Mouse (Mus musculus): ENCODE measurements around the gene Gm4737. TPM values are rescaled to one million over a fixed set of nuclear protein-coding genes. Genes with fewer than 3 reads are reported as not detected.

Gm4737 gene
- 2.2 and 2.6 TPM in 2 replicates for polyA plus RNA-seq (2015; fragmentation: Nextera tagmentation; extraction: Ambion mirVana)

DNA sequence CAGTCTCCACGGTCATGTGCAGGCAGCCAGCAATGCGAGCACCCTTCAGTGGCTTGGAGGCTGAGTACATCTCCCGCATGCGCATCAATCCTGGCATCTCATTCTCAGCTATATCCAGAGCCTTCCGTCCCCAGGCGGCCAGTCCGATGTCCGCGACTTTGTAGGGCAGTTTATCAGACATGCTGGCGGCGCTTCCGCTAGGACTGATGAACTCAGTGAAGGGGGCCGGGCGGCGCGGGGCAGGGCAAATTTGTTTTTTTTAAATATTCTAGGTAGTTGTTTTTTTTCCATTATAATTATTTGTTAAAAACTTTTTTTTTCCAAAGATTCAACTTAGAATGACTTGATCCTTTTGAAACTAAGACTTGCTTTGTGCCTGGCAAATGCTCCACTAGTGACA, at the start of gene Gm4737:
Gene Gm4737 (minus strand): TSS at position 246 of the 400 bp plus-strand sequence.

DNA sequence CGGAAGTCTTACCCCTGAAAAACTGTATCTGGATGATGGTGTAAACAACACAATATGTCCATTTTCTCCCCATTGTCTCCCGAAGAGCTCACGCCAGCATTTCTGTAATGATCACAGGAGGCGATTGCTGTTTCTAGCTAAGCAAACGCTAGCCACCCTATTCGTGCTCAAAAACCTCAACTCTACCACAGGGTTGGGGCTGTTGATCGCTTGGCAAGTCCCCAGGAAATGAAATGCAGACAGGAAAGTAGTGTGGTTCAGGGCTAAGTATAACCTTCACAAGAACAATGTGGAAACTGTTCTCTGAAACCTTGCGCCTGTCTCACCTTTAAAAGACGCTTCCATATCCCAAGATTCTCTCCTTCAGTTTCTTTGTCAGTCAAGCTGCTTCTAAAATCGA, 34.9 kb downstream of the Gm4737 start, which contains the start of gene Cd96:
Gene Cd96 (minus strand): TSS at position 232 of the 400 bp plus-strand sequence.

Other genes starting within 250 kb of the Gm4737 start
- gene Phldb2, start 201.5 kb downstream of the Gm4737 start, polyA plus RNA-seq (2015; fragmentation: Nextera tagmentation; extraction: Ambion mirVana): 6.6 TPM in 2 replicates
- gene Plcxd2, start 144.9 kb downstream of the Gm4737 start, polyA plus RNA-seq (2015; fragmentation: Nextera tagmentation; extraction: Ambion mirVana): 15.1 and 17.3 TPM in 2 replicates
- gene Cd96, start 34.8 kb downstream of the Gm4737 start, polyA plus RNA-seq (2015; fragmentation: Nextera tagmentation; extraction: Ambion mirVana): 0.12 and 0.14 TPM in 2 replicates